Mouse (Mus musculus): ENCODE results near the gene Mymk. TPM values are rescaled to one million over a fixed set of nuclear protein-coding genes. Genes with fewer than 3 reads are reported as not detected.

The Mymk gene
- polyA plus RNA-seq, 1 experiment from 2014 or later, result not detected

- no peak overlapping the region for H3K4me3 ChIP-seq (replicated peaks; ENCODE audit: low read length)
- H3K27ac ChIP-seq (ENCODE audit: low read length), result no peak overlapping the region
- no peaks in the 10 kb centered on the region for H3K4me1 ChIP-seq (replicated peaks; ENCODE audit: control insufficient read depth, insufficient read depth, low read length)
- H3K36me3 ChIP-seq (ENCODE audit: control insufficient read depth, insufficient read depth), result no peaks in the 10 kb centered on the region
- WGBS, result 62% methylated on average over 8 of the region's 8 CpGs
- H3K27me3 ChIP-seq (replicated peaks; ENCODE audit: control insufficient read depth, insufficient read depth, low read length), result no peaks in the 10 kb centered on the region
- no peaks in the 10 kb centered on the region for H3K9me3 ChIP-seq (ENCODE audit: control insufficient read depth, low read length)
- no peak overlapping the region for H3K9ac ChIP-seq (replicated peaks; ENCODE audit: low read depth, low read length)
- ATAC-seq, result no peak
- H3K4me2 ChIP-seq (ENCODE audit: low read length), result no peak overlapping the region
These were observed 25.8 kb downstream of the Mymk start for GRCm38 (mm10) chr2:27045979-27046770.

GRCm38 (mm10) chr2:27044641-27045040 is 27.3 kb downstream of the Mymk start:
- Histone ChIP-seq H3K9ac (replicated peaks; ENCODE audit: low read depth, low read length) (no peak overlapping the region), H3K4me1 (replicated peaks; ENCODE audit: control insufficient read depth, insufficient read depth, low read length) (no peaks in the 10 kb centered on the region), H3K27ac (ENCODE audit: low read length) (no peak overlapping the region), H3K36me3 (ENCODE audit: control insufficient read depth, insufficient read depth) (no peaks in the 10 kb centered on the region), H3K27me3 (replicated peaks; ENCODE audit: control insufficient read depth, insufficient read depth, low read length) (no peaks in the 10 kb centered on the region), H3K4me2 (ENCODE audit: low read length) (no peak overlapping the region), H3K4me3 (replicated peaks; ENCODE audit: low read length) (no peak overlapping the region), H3K9me3 (ENCODE audit: control insufficient read depth, low read length) (no peaks in the 10 kb centered on the region)
- no peak for ATAC-seq
- 84% methylated on average over 3 of the region's 3 CpGs for WGBS

- Histone ChIP-seq H3K9ac (replicated peaks; ENCODE audit: low read depth, low read length) (no peak overlapping the region), H3K4me3 (replicated peaks; ENCODE audit: low read length) (no peak overlapping the region), H3K27me3 (replicated peaks; ENCODE audit: control insufficient read depth, insufficient read depth, low read length) (no peaks in the 10 kb centered on the region), H3K36me3 (ENCODE audit: control insufficient read depth, insufficient read depth) (no peaks in the 10 kb centered on the region), H3K4me1 (replicated peaks; ENCODE audit: control insufficient read depth, insufficient read depth, low read length) (no peaks in the 10 kb centered on the region), H3K4me2 (ENCODE audit: low read length) (no peak overlapping the region), H3K27ac (ENCODE audit: low read length) (no peak overlapping the region), H3K9me3 (ENCODE audit: control insufficient read depth, low read length) (no peaks in the 10 kb centered on the region)
- WGBS, result 82% methylated on average over 4 of the region's 4 CpGs
- ATAC-seq, result no peak
These were observed 27.8 kb downstream of the Mymk start for GRCm38 (mm10) chr2:27044166-27044565.

GRCm38 (mm10) chr2:27043461-27043860 is 28.5 kb downstream of the Mymk start:
- WGBS, result 21% methylated on average over 3 of the region's 3 CpGs
- Histone ChIP-seq H3K9ac (replicated peaks; ENCODE audit: low read depth, low read length) (no peak overlapping the region), H3K4me3 (replicated peaks; ENCODE audit: low read length) (no peak overlapping the region), H3K9me3 (ENCODE audit: control insufficient read depth, low read length) (no peaks in the 10 kb centered on the region), H3K4me1 (replicated peaks; ENCODE audit: control insufficient read depth, insufficient read depth, low read length) (0 out of 2 replicates have a peak, but pooled peaks cover 4% of the 10 kb centered on the region), H3K27me3 (replicated peaks; ENCODE audit: control insufficient read depth, insufficient read depth, low read length) (no peaks in the 10 kb centered on the region), H3K27ac (ENCODE audit: low read length) (no peak overlapping the region), H3K36me3 (ENCODE audit: control insufficient read depth, insufficient read depth) (no peaks in the 10 kb centered on the region), H3K4me2 (ENCODE audit: low read length) (no peak overlapping the region)
- peak; percentile 90 for ATAC-seq

GRCm38 (mm10) chr2:27042131-27042844 is 29.7 kb downstream of the Mymk start:
- H3K4me2 ChIP-seq (ENCODE audit: low read length), result no peak overlapping the region
- no peak for ATAC-seq
- H3K9ac ChIP-seq (replicated peaks; ENCODE audit: low read depth, low read length), result no peak overlapping the region
- H3K36me3 ChIP-seq (ENCODE audit: control insufficient read depth, insufficient read depth), result no peaks in the 10 kb centered on the region
- H3K27me3 ChIP-seq (replicated peaks; ENCODE audit: control insufficient read depth, insufficient read depth, low read length), result no peaks in the 10 kb centered on the region
- WGBS, result 73% methylated on average over 8 of the region's 8 CpGs
- H3K4me1 ChIP-seq (replicated peaks; ENCODE audit: control insufficient read depth, insufficient read depth, low read length), result 0 out of 2 replicates have a peak, but pooled peaks cover 4% of the 10 kb centered on the region
- no peaks in the 10 kb centered on the region for H3K9me3 ChIP-seq (ENCODE audit: control insufficient read depth, low read length)
- no peak overlapping the region for H3K4me3 ChIP-seq (replicated peaks; ENCODE audit: low read length)
- H3K27ac ChIP-seq (ENCODE audit: low read length), result no peak overlapping the region

- Histone ChIP-seq H3K4me1 (replicated peaks; ENCODE audit: control insufficient read depth, insufficient read depth, low read length) (0 out of 2 replicates have a peak, but pooled peaks cover 4% of the 10 kb centered on the region), H3K27me3 (replicated peaks; ENCODE audit: control insufficient read depth, insufficient read depth, low read length) (no peaks in the 10 kb centered on the region), H3K36me3 (ENCODE audit: control insufficient read depth, insufficient read depth) (no peaks in the 10 kb centered on the region), H3K27ac (ENCODE audit: low read length) (no peak overlapping the region), H3K9me3 (ENCODE audit: control insufficient read depth, low read length) (no peaks in the 10 kb centered on the region), H3K9ac (replicated peaks; ENCODE audit: low read depth, low read length) (no peak overlapping the region), H3K4me3 (replicated peaks; ENCODE audit: low read length) (no peak overlapping the region), H3K4me2 (ENCODE audit: low read length) (no peak overlapping the region)
- no peak for ATAC-seq
- WGBS, result 7% methylated on average over 1 of the region's 1 CpGs
These were observed 32.7 kb downstream of the Mymk start for GRCm38 (mm10) chr2:27039286-27039685.

- Histone ChIP-seq H3K4me3 (replicated peaks; ENCODE audit: low read length) (no peak overlapping the region), H3K27ac (ENCODE audit: low read length) (no peak overlapping the region), H3K36me3 (ENCODE audit: control insufficient read depth, insufficient read depth) (no peaks in the 10 kb centered on the region), H3K4me1 (replicated peaks; ENCODE audit: control insufficient read depth, insufficient read depth, low read length) (0 out of 2 replicates have a peak, but pooled peaks cover 4% of the 10 kb centered on the region), H3K27me3 (replicated peaks; ENCODE audit: control insufficient read depth, insufficient read depth, low read length) (no peaks in the 10 kb centered on the region), H3K9me3 (ENCODE audit: control insufficient read depth, low read length) (no peaks in the 10 kb centered on the region), H3K9ac (replicated peaks; ENCODE audit: low read depth, low read length) (no peak overlapping the region), H3K4me2 (ENCODE audit: low read length) (no peak overlapping the region)
- ATAC-seq, result peak; percentile 55
- 0% methylated on average over 3 of the region's 3 CpGs for WGBS
These were observed 33.4 kb downstream of the Mymk start for GRCm38 (mm10) chr2:27038596-27038995.

GRCm38 (mm10) chr2:27037008-27037407 is 35.0 kb downstream of the Mymk start:
- Histone ChIP-seq H3K4me2 (ENCODE audit: low read length) (no peak overlapping the region), H3K9me3 (ENCODE audit: control insufficient read depth, low read length) (no peaks in the 10 kb centered on the region), H3K9ac (replicated peaks; ENCODE audit: low read depth, low read length) (no peak overlapping the region), H3K4me3 (replicated peaks; ENCODE audit: low read length) (no peak overlapping the region), H3K27ac (ENCODE audit: low read length) (no peak overlapping the region), H3K36me3 (ENCODE audit: control insufficient read depth, insufficient read depth) (no peaks in the 10 kb centered on the region), H3K4me1 (replicated peaks; ENCODE audit: control insufficient read depth, insufficient read depth, low read length) (0 out of 2 replicates have a peak, but pooled peaks cover 4% of the 10 kb centered on the region), H3K27me3 (replicated peaks; ENCODE audit: control insufficient read depth, insufficient read depth, low read length) (no peaks in the 10 kb centered on the region)
- WGBS, result 45% methylated on average over 4 of the region's 4 CpGs
- no peak for ATAC-seq

- no peak overlapping the region for H3K9ac ChIP-seq (replicated peaks; ENCODE audit: low read depth, low read length)
- no peaks in the 10 kb centered on the region for H3K27me3 ChIP-seq (replicated peaks; ENCODE audit: control insufficient read depth, insufficient read depth, low read length)
- 55% methylated on average over 3 of the region's 3 CpGs for WGBS
- H3K4me1 ChIP-seq (replicated peaks; ENCODE audit: control insufficient read depth, insufficient read depth, low read length), result 0 out of 2 replicates have a peak, but pooled peaks cover 4% of the 10 kb centered on the region
- H3K9me3 ChIP-seq (ENCODE audit: control insufficient read depth, low read length), result no peaks in the 10 kb centered on the region
- no peak overlapping the region for H3K4me2 ChIP-seq (ENCODE audit: low read length)
- no peak for ATAC-seq
- no peaks in the 10 kb centered on the region for H3K36me3 ChIP-seq (ENCODE audit: control insufficient read depth, insufficient read depth)
- no peak overlapping the region for H3K4me3 ChIP-seq (replicated peaks; ENCODE audit: low read length)
- H3K27ac ChIP-seq (ENCODE audit: low read length), result no peak overlapping the region
These were observed 36.0 kb downstream of the Mymk start for GRCm38 (mm10) chr2:27036003-27036402.

Data from forebrain, embryonic 16.5 days (tissue).